8 mouse cellular contexts compared by ENCODE assay signal in the genomic region with DNA sequence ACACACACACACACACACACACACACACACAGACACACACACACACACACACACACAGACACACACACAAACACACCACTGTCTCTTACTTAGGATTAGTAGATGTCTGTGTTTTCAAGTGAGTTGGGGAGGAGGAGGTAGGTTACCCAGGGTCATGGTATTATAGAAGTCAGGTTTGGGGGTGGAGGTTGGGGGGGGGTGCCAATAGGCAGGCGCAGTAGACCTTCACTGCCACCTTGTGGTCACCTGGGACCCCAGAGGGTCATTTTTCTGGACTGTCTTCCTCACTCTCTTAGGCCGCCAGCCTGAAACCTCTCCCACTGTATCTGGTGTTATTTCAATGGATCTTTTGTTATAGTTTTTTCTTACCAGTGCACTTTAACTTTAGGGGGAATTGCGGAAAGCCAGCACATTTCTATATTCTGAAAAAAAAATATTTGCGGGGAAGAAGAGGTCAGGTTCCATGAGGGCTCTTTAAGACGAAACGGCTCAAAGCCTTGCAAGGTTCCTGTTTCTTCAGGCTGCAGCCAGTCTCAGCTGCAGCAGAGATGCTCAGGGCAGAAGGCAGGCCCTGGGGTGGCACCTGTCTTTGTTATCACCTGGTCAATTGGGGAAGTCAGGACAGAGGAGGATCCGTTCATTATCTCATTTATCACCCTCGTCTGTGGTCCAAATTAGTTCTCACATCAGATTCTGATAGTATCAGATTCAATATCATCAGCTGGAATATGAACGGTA. TPM values are rescaled to one million over a fixed set of nuclear protein-coding genes. Genes with fewer than 3 reads are reported as not detected.
DNase-seq lines count a peak whose midpoint lies in the region.

No protein-coding gene starts in this region.

- DNase-seq in adrenal gland, postnatal 10 days: peak; percentile 22
- no peak for DNase-seq in adrenal gland, postnatal 4 days (ENCODE audit: low spot score in 2 of 2)
- peak; percentile 55 to 64 for DNase-seq in layer of hippocampus, postnatal 10 days (ENCODE audit: low spot score in 2 of 2)
- DNase-seq in layer of hippocampus, adult 9-10 months (ENCODE audit: low spot score): no peak
- peak; percentile 24 for DNase-seq in ZHBTc4 (ENCODE audit: low read depth, low spot score)
- DNase-seq in kidney, postnatal 4 days: peak; percentile 64 to 69
- DNase-seq in testis, postnatal 10 days (ENCODE audit: low spot score): peak; percentile 84
- no peak for DNase-seq in adrenal gland, adult 2 months

RNA-seq across cellular contexts. Expression of gene Pcdh8, which starts 33.3 kb away (rescaled TPM):
- total RNA-seq in adrenal gland, postnatal 10 days (2021): under 1 TPM in 1 of 2 experiments, not detected in 1; 0.06 TPM
- 1 to 10 TPM in 1 of 2 experiments, under 1 TPM in 1; 0.87 to 1.1 TPM for total RNA-seq in adrenal gland, postnatal 4 days (2021)
- total RNA-seq in layer of hippocampus, postnatal 10 days (2021): 10 to 100 TPM; 74.9 to 78.2 TPM
- total RNA-seq in adrenal gland, adult 2 months (2021): under 1 TPM in 1 of 2 experiments, not detected in 1; 0.37 TPM
- 0.04 and 0.06 TPM in 2 replicates for polyA plus RNA-seq in adrenal gland, adult 2 months (2012; rRNA removed)

Comparison
In these comparisons a context has a peak if more than half of its experiments do, and no peak if none do; other contexts are left out.
1. DNase-seq: peak in adrenal gland, postnatal 10 days (single experiment), layer of hippocampus, postnatal 10 days (2 of 2), ZHBTc4 (single experiment), kidney, postnatal 4 days (2 of 2) and testis, postnatal 10 days (single experiment); none in adrenal gland, postnatal 4 days (0 of 2), layer of hippocampus, adult 9-10 months (single experiment) and adrenal gland, adult 2 months (single experiment).
2. RNA of gene Pcdh8, which starts 33.3 kb away (total RNA-seq): 74.9 to 78.2 TPM in layer of hippocampus, postnatal 10 days; 0.87 to 1.1 TPM in adrenal gland, postnatal 4 days, 0.37 TPM in adrenal gland, adult 2 months and 0.06 TPM in adrenal gland, postnatal 10 days; every median in the first group is over 10 times any median in the second.